Mouse (Mus musculus) myocyte (in vitro differentiated cells): ENCODE measurements around the gene Mrps18c. TPM values are rescaled to one million over a fixed set of nuclear protein-coding genes. Genes with fewer than 3 reads are reported as not detected.

Experiments used
- H3K27me3 ChIP-seq: one replicate; pipeline ENCODE4 v1.6.1; 2011; ENCODE audit not compliant: control insufficient read depth, insufficient read depth, insufficient read length
- H3K36me3 ChIP-seq: one replicate; pipeline ENCODE4 v1.6.1; 2011; ENCODE audit not compliant: control insufficient read depth, insufficient read depth
- H3K4me2 ChIP-seq: one replicate; pipeline ENCODE4 v1.6.1; 2011; ENCODE audit warnings: low read depth, control low read depth
- H3K4me3 ChIP-seq: one replicate; pipeline ENCODE4 v1.5.1; 2011; ENCODE audit warnings: mild to moderate bottlenecking, control low read depth, moderate library complexity
- H3K79me2 ChIP-seq: one replicate; pipeline ENCODE4 v1.6.1; 2011; ENCODE audit not compliant: control insufficient read depth, insufficient read depth
- H3ac ChIP-seq: one replicate; pipeline ENCODE4 v1.6.1; 2011; ENCODE audit not compliant: control insufficient read depth, insufficient read length
- CEBPB ChIP-seq: IDR thresholded peaks from 2 replicates; pipeline ENCODE4 v1.6.1; 2011; ENCODE audit warnings: mild to moderate bottlenecking, moderate library complexity; ENCODE audit not compliant: poor library complexity, insufficient read depth, severe bottlenecking
- E2F4 ChIP-seq: IDR thresholded peaks from one replicate; pipeline ENCODE4 v1.6.1; 2011; ENCODE audit warnings: mild to moderate bottlenecking, control low read depth, moderate library complexity; ENCODE audit not compliant: insufficient read depth
- MAX ChIP-seq: IDR thresholded peaks from one replicate; pipeline ENCODE4 v1.6.1; 2011; ENCODE audit warnings: low read depth, mild to moderate bottlenecking, control low read depth
- MYOD1 ChIP-seq, 3 experiments: IDR thresholded peaks; one replicate each; pipeline ENCODE4 v1.6.1; 2011; ENCODE audit warnings: control low read depth in 2 of 3, low read depth in 2 of 3, mild to moderate bottlenecking in 2 of 3, moderate library complexity in 1 of 3; ENCODE audit not compliant: insufficient read length in 2 of 3, control insufficient read depth in 1 of 3
- MYOG ChIP-seq, 3 experiments: IDR thresholded peaks; one replicate each; pipeline ENCODE4 v1.6.1; 2011; ENCODE audit warnings: control low read depth in 2 of 3, low read depth in 2 of 3, mild to moderate bottlenecking in 2 of 3; ENCODE audit not compliant: insufficient read length in 2 of 3, control insufficient read depth in 1 of 3, insufficient read depth in 1 of 3
- POLR2A ChIP-seq: IDR thresholded peaks from one replicate; pipeline ENCODE4 v1.6.1; 2011; ENCODE audit warnings: low read depth, mild to moderate bottlenecking, control low read depth, moderate library complexity; ENCODE audit not compliant: insufficient read length
- POLR2AphosphoS2 ChIP-seq: IDR thresholded peaks from one replicate; pipeline ENCODE4 v1.6.1; 2011; ENCODE audit warnings: low read depth, control low read depth; ENCODE audit not compliant: insufficient read length
- REST ChIP-seq: IDR thresholded peaks from one replicate; pipeline ENCODE4 v1.6.1; 2011; ENCODE audit warnings: mild to moderate bottlenecking, control low read depth, moderate library complexity; ENCODE audit not compliant: insufficient read depth, insufficient read length
- SRF ChIP-seq: IDR thresholded peaks from one replicate; pipeline ENCODE4 v1.6.1; 2011; ENCODE audit warnings: low read depth; ENCODE audit not compliant: control insufficient read depth, insufficient read length
- TCF12 ChIP-seq: IDR thresholded peaks from one replicate; pipeline ENCODE4 v1.6.1; 2011; ENCODE audit warnings: mild to moderate bottlenecking, control low read depth; ENCODE audit not compliant: poor library complexity, insufficient read depth, severe bottlenecking
- TCF3 ChIP-seq: IDR thresholded peaks from one replicate; pipeline ENCODE4 v1.6.1; 2011; ENCODE audit warnings: low read depth, control low read depth; ENCODE audit not compliant: insufficient read length
- USF1 ChIP-seq: IDR thresholded peaks from one replicate; pipeline ENCODE4 v1.6.1; 2011; ENCODE audit warnings: low read depth, mild to moderate bottlenecking, control low read depth, moderate library complexity
- polyA plus RNA-seq: library from polyadenylated mRNA; unstranded; fragments of >200 nt; fragmentation: generic; extraction: Trizol; gene quantifications from one replicate; pipeline ENCODE4 v1.2.1, GENCODE M21; 2012; ENCODE audit warnings: missing spikeins

Gene Mrps18c
- polyA plus RNA-seq, 1 experiment: 71.7 TPM

DNA sequence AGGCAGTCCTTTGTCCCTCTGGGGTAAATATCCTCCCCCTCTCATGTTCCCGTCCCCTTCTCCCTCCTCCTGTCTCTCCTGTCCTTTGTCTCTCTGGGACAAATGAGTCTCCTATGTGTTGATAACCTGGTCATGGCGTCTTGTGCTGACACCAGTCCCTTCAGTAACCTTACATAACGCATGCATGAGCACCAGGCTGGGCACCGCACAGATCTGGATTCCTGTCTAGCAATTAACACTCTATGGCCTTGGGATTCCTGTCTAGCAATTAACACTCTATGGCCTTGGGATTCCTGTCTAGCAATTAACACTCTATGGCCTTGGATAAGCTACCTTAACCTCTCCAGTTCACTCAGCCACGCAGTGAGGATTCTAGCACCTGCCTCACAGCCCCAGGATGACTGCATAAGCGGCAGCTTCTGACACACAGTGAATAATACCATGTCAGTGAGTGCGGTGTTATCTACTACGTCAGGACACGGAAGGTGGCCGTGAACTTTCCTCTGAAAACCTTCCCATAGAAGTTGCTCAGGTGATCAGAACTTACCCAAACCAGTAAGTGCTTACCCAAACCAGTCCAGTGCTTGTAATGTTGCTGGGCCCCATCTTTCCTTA is 38.3 kb upstream of the Mrps18c start:
- Histone ChIP-seq H3K36me3 (no peaks in the 10 kb centered on the region), H3K4me3 (no peak overlapping the region), H3K79me2 (no peaks in the 10 kb centered on the region), H3K27me3 (no peaks in the 10 kb centered on the region), H3K4me2 (no peak overlapping the region), H3ac (no peak overlapping the region)
- TF ChIP-seq POLR2A (no peak), SRF (no peak), CEBPB (no peak), POLR2AphosphoS2 (no peak), MAX (no peak), REST (no peak), USF1 (no peak), TCF12 (no peak), E2F4 (no peak), MYOD1 (IDR thresholded peaks at IDR 0.05; ENCODE audit: control insufficient read depth in 1 of 3, insufficient read length in 2 of 3, low read depth in 2 of 3) (no peak), MYOG (IDR thresholded peaks at IDR 0.05; ENCODE audit: control insufficient read depth in 1 of 3, insufficient read depth in 1 of 3, insufficient read length in 2 of 3, low read depth in 2 of 3) (no peak), TCF3 (no peak)

DNA sequence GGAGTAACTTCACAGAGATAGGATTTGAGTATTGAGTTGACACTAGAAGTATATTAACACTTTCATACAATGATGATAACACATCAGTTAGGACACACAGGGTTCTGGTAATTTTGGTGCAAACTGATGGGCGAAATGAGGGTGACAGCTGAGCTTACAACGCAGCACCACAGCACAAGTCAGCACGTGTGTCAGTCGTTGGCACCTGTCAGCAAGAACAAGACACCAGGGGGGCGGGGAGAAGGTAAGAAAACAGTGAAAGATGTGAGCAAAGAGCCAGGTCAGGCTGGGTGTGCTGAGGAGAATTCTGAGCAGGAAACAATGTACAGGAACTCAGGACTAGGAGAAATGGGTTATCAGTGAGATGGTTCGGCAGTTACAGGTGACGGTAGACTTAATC is 36.7 kb upstream of the Mrps18c start:
- no peak overlapping the region for H3K4me2 ChIP-seq
- no peaks in the 10 kb centered on the region for H3K36me3 ChIP-seq
- TF ChIP-seq POLR2AphosphoS2 (no peak), TCF12 (no peak), USF1 (no peak), MYOD1 (IDR thresholded peaks at IDR 0.05; ENCODE audit: control insufficient read depth in 1 of 3, insufficient read length in 2 of 3, low read depth in 2 of 3) (no peak), MAX (no peak), REST (no peak), TCF3 (no peak), MYOG (IDR thresholded peaks at IDR 0.05; ENCODE audit: control insufficient read depth in 1 of 3, insufficient read depth in 1 of 3, insufficient read length in 2 of 3, low read depth in 2 of 3) (no peak), E2F4 (no peak), SRF (no peak)
- no peak overlapping the region for H3K4me3 ChIP-seq
- H3K79me2 ChIP-seq: no peaks in the 10 kb centered on the region
- no peak overlapping the region for H3ac ChIP-seq
- no peaks in the 10 kb centered on the region for H3K27me3 ChIP-seq

DNA sequence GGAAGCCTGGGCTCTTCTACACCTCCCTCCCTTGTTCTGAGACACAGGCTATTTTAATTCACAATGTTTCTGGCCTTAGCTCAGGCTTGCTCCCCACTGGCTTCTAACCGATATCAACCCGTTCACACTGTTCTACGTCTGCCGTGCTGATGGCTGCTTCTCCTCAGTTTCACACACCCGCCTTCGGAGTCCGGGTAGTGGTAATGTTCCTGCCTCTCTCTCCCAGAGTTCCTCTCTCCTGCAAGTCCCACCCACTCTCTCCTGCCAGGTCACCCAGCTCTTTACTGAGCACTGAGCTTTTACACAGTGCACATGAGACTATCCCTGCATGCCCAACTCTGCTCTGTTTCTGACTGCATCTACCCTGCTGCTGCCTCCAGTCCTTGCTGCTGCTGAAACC is 32.4 kb upstream of the Mrps18c start:
- H3K36me3 ChIP-seq: peaks cover 13% of the 10 kb centered on the region
- no peaks in the 10 kb centered on the region for H3K79me2 ChIP-seq
- TF ChIP-seq TCF12: no peak
- TF ChIP-seq MAX: no peak
- TF ChIP-seq TCF3: no peak
- TF ChIP-seq E2F4: no peak
- no peak for TF ChIP-seq CEBPB
- no peak for TF ChIP-seq POLR2AphosphoS2
- no peak for TF ChIP-seq MYOG (IDR thresholded peaks at IDR 0.05; ENCODE audit: control insufficient read depth in 1 of 3, insufficient read depth in 1 of 3, insufficient read length in 2 of 3, low read depth in 2 of 3)
- no peak for TF ChIP-seq USF1
- TF ChIP-seq SRF: no peak
- TF ChIP-seq POLR2A: no peak
- TF ChIP-seq MYOD1 (IDR thresholded peaks at IDR 0.05; ENCODE audit: control insufficient read depth in 1 of 3, insufficient read length in 2 of 3, low read depth in 2 of 3): no peak
- TF ChIP-seq REST: no peak
- no peaks in the 10 kb centered on the region for H3K27me3 ChIP-seq
- H3K4me3 ChIP-seq: no peak overlapping the region
- no peak overlapping the region for H3ac ChIP-seq
- no peak overlapping the region for H3K4me2 ChIP-seq

DNA sequence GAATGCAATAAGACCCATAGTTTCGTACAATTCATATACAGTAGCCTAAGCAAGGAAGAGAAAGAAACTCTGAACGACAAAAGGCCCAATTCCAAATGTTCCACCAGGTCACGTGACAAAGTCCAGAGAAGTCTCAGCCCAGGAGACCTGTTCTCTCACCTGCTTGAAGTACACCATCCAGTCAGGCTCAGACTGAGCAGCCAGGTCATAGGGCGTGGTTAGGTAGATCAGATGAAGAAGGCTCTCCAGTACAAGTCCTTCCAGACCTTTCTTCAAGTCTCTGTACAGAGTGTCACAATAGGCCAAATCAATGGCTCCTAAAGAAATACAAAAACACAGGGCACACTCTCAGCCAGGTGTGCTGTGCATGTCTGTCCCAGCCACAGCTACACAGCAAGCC is 26.9 kb upstream of the Mrps18c start:
- H3K27me3 ChIP-seq: no peaks in the 10 kb centered on the region
- H3ac ChIP-seq: no peak overlapping the region
- no peaks in the 10 kb centered on the region for H3K79me2 ChIP-seq
- peaks cover 16% of the 10 kb centered on the region for H3K36me3 ChIP-seq
- TF ChIP-seq POLR2A: no peak
- no peak for TF ChIP-seq MAX
- no peak for TF ChIP-seq SRF
- TF ChIP-seq POLR2AphosphoS2: no peak
- TF ChIP-seq TCF12: no peak
- no peak for TF ChIP-seq MYOG (IDR thresholded peaks at IDR 0.05; ENCODE audit: control insufficient read depth in 1 of 3, insufficient read depth in 1 of 3, insufficient read length in 2 of 3, low read depth in 2 of 3)
- TF ChIP-seq REST: no peak
- TF ChIP-seq E2F4: no peak
- no peak for TF ChIP-seq TCF3
- no peak for TF ChIP-seq USF1
- TF ChIP-seq MYOD1 (IDR thresholded peaks at IDR 0.05; ENCODE audit: control insufficient read depth in 1 of 3, insufficient read length in 2 of 3, low read depth in 2 of 3): no peak
- no peak for TF ChIP-seq CEBPB
- H3K4me2 ChIP-seq: no peak overlapping the region
- H3K4me3 ChIP-seq: no peak overlapping the region

- Histone ChIP-seq H3K4me2 (no peak overlapping the region), H3ac (no peak overlapping the region), H3K4me3 (no peak overlapping the region), H3K36me3 (peaks cover 8% of the 10 kb centered on the region), H3K27me3 (no peaks in the 10 kb centered on the region), H3K79me2 (no peaks in the 10 kb centered on the region)
- TF ChIP-seq USF1 (no peak), POLR2A (no peak), MAX (no peak), TCF3 (no peak), TCF12 (no peak), REST (no peak), SRF (no peak), MYOD1 (IDR thresholded peaks at IDR 0.05; ENCODE audit: control insufficient read depth in 1 of 3, insufficient read length in 2 of 3, low read depth in 2 of 3) (no peak), E2F4 (no peak), CEBPB (no peak), POLR2AphosphoS2 (no peak), MYOG (IDR thresholded peaks at IDR 0.05; ENCODE audit: control insufficient read depth in 1 of 3, insufficient read depth in 1 of 3, insufficient read length in 2 of 3, low read depth in 2 of 3) (no peak)
Measured at GRCm38 (mm10) chr5:100775778-100776404, 22.5 kb upstream of the Mrps18c start.
